In the genomic region with DNA sequence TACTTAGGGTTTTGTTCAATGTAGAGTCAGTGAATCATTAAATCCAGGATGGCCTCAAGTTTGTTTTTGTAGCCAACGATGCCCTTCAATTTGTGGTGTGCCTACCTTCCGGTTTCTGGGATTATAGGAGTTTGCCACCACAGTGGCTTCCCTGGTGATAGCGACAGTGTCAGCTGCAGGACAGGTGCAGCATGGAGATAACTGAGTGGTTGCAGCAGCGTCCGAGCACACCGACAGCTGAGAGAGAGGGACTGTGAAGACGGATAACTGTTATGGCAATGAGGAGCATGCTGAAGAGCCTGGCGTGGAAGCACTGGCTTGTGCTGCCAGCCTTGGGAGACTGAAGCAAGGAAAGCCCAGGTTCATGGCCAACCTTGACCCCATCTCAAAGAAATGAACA, we compare ENCODE assay signal across 12 mouse cellular contexts.
"Had no signal": no experiment of that assay in that cellular context is flagged by ENCODE, and none has a peak within 500 bp of the region (broad histone marks: within the 10 kb centered on the region; RNA-seq: fewer than 3 reads in every experiment).

No protein-coding gene starts in this region.

- H3K4me1 ChIP-seq: kidney, embryonic 15.5 days; limb, embryonic 13.5 days; midbrain, embryonic 10.5 days; neural tube, embryonic 12.5 days had no signal

- H3K4me3 ChIP-seq: kidney, embryonic 15.5 days; left cerebral cortex, adult 2 months; limb, embryonic 13.5 days; midbrain, embryonic 10.5 days; neural tube, embryonic 12.5 days had no signal

- H3K4me2 ChIP-seq: kidney, embryonic 15.5 days; limb, embryonic 13.5 days; neural tube, embryonic 12.5 days had no signal

- H3K9ac ChIP-seq: kidney, embryonic 15.5 days; limb, embryonic 13.5 days; neural tube, embryonic 12.5 days had no signal

- DNase-seq: kidney, adult 2 months; kidney, postnatal 14 days; lung, adult 18-20 months; midbrain, embryonic 14.5 days; retina, postnatal 1 day; thymus, postnatal 36 days had no signal

- ATAC-seq: intestine, embryonic 16.5 days had no signal

- H3K9me3 ChIP-seq: kidney, embryonic 15.5 days; limb, embryonic 13.5 days; midbrain, embryonic 10.5 days; neural tube, embryonic 12.5 days had no signal

- H3K27me3 ChIP-seq: kidney, embryonic 15.5 days; limb, embryonic 13.5 days; neural tube, embryonic 12.5 days had no signal

- H3K27ac ChIP-seq: kidney, embryonic 15.5 days; left cerebral cortex, adult 2 months; limb, embryonic 13.5 days; midbrain, embryonic 10.5 days; neural tube, embryonic 12.5 days had no signal
